Comparison of ENCODE assay signal across 8 mouse cellular contexts in genomic region chr6:67035388-67036299, GRCm38 (mm10). TPM values are rescaled to one million over a fixed set of nuclear protein-coding genes. Genes with fewer than 3 reads are reported as not detected.
A peak's percentile ranks its signal among the peaks of the same experiment; 100 is the strongest.
DNase-seq lines count a peak whose midpoint lies in the region; ATAC-seq and TF ChIP-seq lines count a peak whose summit lies in the region.

No protein-coding gene starts in this region.

- no peaks in the 10 kb centered on the region; the same call in 1 of the 2 replicates for H3K27me3 ChIP-seq in hindbrain, embryonic 12.5 days
- H3K27me3 ChIP-seq in liver, adult 2 months (ENCODE audit: control insufficient read depth, insufficient read depth, low read length) = no peaks in the 10 kb centered on the region
- no peaks in the 10 kb centered on the region for H3K27me3 ChIP-seq in midbrain, postnatal 0 days (ENCODE audit: insufficient read depth, low read length)

- no peak for ATAC-seq in hindbrain, embryonic 12.5 days (ENCODE audit: low FRiP score)
- ATAC-seq in midbrain, postnatal 0 days (ENCODE audit: low FRiP score) = no peak
- no peak for ATAC-seq in cerebellum, adult (ENCODE audit: insufficient number of reproducible peaks, low FRiP score, low TSS enrichment)

- no peak overlapping the region for H3K27ac ChIP-seq in hindbrain, embryonic 12.5 days
- peak overlapping the region; percentile 52 for H3K27ac ChIP-seq in liver, adult 2 months (replicated peaks; ENCODE audit: insufficient read depth, low read depth, low read length)
- 0 out of 2 replicates have a peak overlapping the region, but pooled peaks have one; percentile 21 for H3K27ac ChIP-seq in midbrain, postnatal 0 days (ENCODE audit: low read depth, low read length)

- DNase-seq in heart, adult 18-20 months = peak; percentile 14 to 49
- no peak for DNase-seq in heart, postnatal 25 days (ENCODE audit: low spot score)
- DNase-seq in embryo, embryonic 9.5 days (ENCODE audit: extremely low spot score) = peak; percentile 26
- peak; percentile 74 for DNase-seq in liver, adult 2 months (ENCODE audit: extremely low read depth, low read depth, low spot score)
- no peak for DNase-seq in midbrain, postnatal 0 days (ENCODE audit: low spot score)
- DNase-seq in cerebellum, adult 9-11 months = no peak

- WGBS in hindbrain, embryonic 12.5 days = 13% methylated on average over 19 of the region's 19 CpGs
- 16% methylated on average over 19 of the region's 19 CpGs for WGBS in liver, adult 2 months
- whole genome bisulfite sequencing in midbrain, postnatal 0 days = 9% methylated on average over 19 of the region's 19 CpGs

- no peak for TF ChIP-seq CTCF in liver, adult 2 months (IDR thresholded peaks at IDR 0.05; ENCODE audit: low read depth, low read length)
- TF ChIP-seq CTCF in midbrain, postnatal 0 days (IDR thresholded peaks at IDR 0.05) = no peak

- H3K36me3 ChIP-seq in hindbrain, embryonic 12.5 days = no peaks in the 10 kb centered on the region
- 0 out of 2 replicates have a peak, but pooled peaks cover 2% of the 10 kb centered on the region for H3K36me3 ChIP-seq in liver, adult 2 months (ENCODE audit: control insufficient read depth, insufficient read depth, low read length)
- no peaks in the 10 kb centered on the region for H3K36me3 ChIP-seq in midbrain, postnatal 0 days (ENCODE audit: insufficient read depth, low read length)

- TF ChIP-seq POLR2A in liver, adult 2 months (IDR thresholded peaks at IDR 0.05; ENCODE audit: extremely low read depth, insufficient read depth, low read length) = no peak

- intact Hi-C loops in heart, postnatal 25 days (cut with DNase I) = loop anchor here (1.0 to 10.0 kb wide), 6 partner anchors 42 to 191 kb away; partner anchors contain the start of gene Gng12

- peak overlapping the region; percentile 84 for H3K9ac ChIP-seq in hindbrain, embryonic 12.5 days
- H3K9ac ChIP-seq in liver, adult 2 months (ENCODE audit: low read depth, low read length) = peak overlapping the region; percentile 57
- H3K9ac ChIP-seq in midbrain, postnatal 0 days (replicated peaks; ENCODE audit: low read length, poor library complexity, severe bottlenecking) = peak overlapping the region; percentile 82

- peak overlapping the region; percentile 70 for H3K4me2 ChIP-seq in hindbrain, embryonic 12.5 days (replicated peaks)
- peak overlapping the region; percentile 72 for H3K4me2 ChIP-seq in midbrain, postnatal 0 days (ENCODE audit: low read depth, low read length, poor library complexity, severe bottlenecking)

- H3K4me1 ChIP-seq in hindbrain, embryonic 12.5 days = peaks cover 16% of the 10 kb centered on the region
- H3K4me1 ChIP-seq in liver, adult 2 months (ENCODE audit: control insufficient read depth, insufficient read depth, low read length) = peaks cover 2% of the 10 kb centered on the region
- H3K4me1 ChIP-seq in midbrain, postnatal 0 days (ENCODE audit: insufficient read depth, low read length) = peaks cover 5% of the 10 kb centered on the region; the same call in 1 of the 2 replicates

- peak overlapping the region; percentile 84 for H3K4me3 ChIP-seq in hindbrain, embryonic 12.5 days
- peak overlapping the region; percentile 80; the same call in 1 of the 2 replicates for H3K4me3 ChIP-seq in liver, adult 2 months (ENCODE audit: insufficient read depth, low read depth, low read length)
- H3K4me3 ChIP-seq in midbrain, postnatal 0 days (ENCODE audit: low read depth, low read length) = peak overlapping the region; percentile 82

- no peaks in the 10 kb centered on the region for H3K79me2 ChIP-seq in liver, adult 2 months (ENCODE audit: control insufficient read depth, insufficient read depth, low read length)

- H3K9me3 ChIP-seq in hindbrain, embryonic 12.5 days (replicated peaks) = no peaks in the 10 kb centered on the region
- H3K9me3 ChIP-seq in midbrain, postnatal 0 days (ENCODE audit: low read length) = no peaks in the 10 kb centered on the region

RNA-seq across cellular contexts. Expression of gene Gadd45a, which starts 1.6 kb away (rescaled TPM):
- 10 to 100 TPM; 22.9 to 24.8 TPM for total RNA-seq in heart, adult 18-20 months (2021)
- 10 to 100 TPM; 16.1 to 20.0 TPM for total RNA-seq in heart, postnatal 25 days (2021)
- 25.0 and 30.3 TPM in 2 replicates for polyA plus RNA-seq in hindbrain, embryonic 12.5 days (2016; fragmentation: Nextera tagmentation; extraction: Ambion mirVana)
- total RNA-seq in liver, adult 2 months (2014; rRNA removed) = 5.3 and 7.1 TPM in 2 replicates
- 13.1 and 15.5 TPM in 2 replicates for polyA plus RNA-seq in liver, adult 2 months (2012; rRNA removed)
- 8.6 and 10.2 TPM in 2 replicates for total RNA-seq in midbrain, postnatal 0 days (2014; rRNA removed)
- 9.6 and 11.2 TPM in 2 replicates for polyA plus RNA-seq in midbrain, postnatal 0 days (2015; fragmentation: Nextera tagmentation; extraction: Ambion mirVana)

Comparison
In these comparisons a context has a peak if more than half of its experiments do, and no peak if none do; other contexts are left out.
1. DNase-seq: peak in heart, adult 18-20 months (2 of 2), embryo, embryonic 9.5 days (single experiment) and liver, adult 2 months (single experiment); none in heart, postnatal 25 days (single experiment), midbrain, postnatal 0 days (single experiment) and cerebellum, adult 9-11 months (single experiment).
2. Peak in every context shown above with its lines, with median percentiles within 50 percentile points of each other: H3K4me3 ChIP-seq and H3K9ac ChIP-seq.